Mouse (Mus musculus) cerebellum, postnatal 4 days (tissue): ENCODE measurements around the gene Cdk5.
A peak's percentile ranks its signal among the peaks of the same experiment; 100 is the strongest.

ENCODE experiments used
- DNase-seq, 2 experiments: peaks; one replicate each; pipeline ENCODE4 v3.0.0; 2022; ENCODE audit warnings: low spot score in 2 of 2, mixed read lengths in 1 of 2

Gene Cdk5

DNA sequence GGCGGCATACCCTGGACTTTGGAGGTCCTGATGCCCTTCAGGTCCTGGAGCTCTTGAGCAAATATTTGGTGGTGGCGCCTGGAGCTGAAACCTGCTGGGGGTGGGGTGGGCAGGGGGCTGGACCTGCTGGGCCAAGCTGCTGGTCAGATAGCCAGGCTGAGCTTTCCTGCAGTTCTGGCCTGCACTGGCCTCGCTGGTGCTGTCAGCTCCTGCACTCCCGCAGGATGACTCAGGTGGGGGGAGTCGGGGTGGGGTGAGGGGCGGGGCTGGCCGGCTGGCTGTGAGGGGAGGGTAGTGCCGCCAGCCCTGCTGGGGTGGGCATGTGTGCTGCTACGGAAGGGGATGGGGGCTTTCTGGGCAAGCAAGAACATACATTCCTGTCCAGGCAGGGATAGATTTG lies 5.3 kb upstream of the Cdk5 start:
- no peak for DNase-seq

DNA sequence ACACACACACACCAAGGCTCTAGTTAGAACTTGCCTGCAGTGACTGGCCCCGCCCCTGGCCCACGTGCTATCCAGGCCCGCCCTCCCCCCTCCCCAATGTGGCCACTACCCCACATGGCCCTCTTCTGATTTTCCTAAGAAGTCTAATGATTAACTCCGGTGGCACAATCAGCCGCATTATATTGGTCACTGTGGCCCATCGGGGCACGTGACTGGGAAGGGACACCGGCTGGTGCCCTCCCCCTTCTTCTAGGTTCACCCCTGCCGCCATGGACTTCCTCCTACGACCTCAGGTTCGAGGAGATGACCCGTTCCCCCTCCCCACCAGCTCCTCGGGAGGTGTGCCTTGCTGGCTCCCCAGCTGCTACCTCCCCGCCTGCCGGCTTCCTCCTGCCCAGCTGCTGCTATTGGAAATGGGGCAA lies 4.7 kb upstream of the Cdk5 start:
- no peak for DNase-seq

DNA sequence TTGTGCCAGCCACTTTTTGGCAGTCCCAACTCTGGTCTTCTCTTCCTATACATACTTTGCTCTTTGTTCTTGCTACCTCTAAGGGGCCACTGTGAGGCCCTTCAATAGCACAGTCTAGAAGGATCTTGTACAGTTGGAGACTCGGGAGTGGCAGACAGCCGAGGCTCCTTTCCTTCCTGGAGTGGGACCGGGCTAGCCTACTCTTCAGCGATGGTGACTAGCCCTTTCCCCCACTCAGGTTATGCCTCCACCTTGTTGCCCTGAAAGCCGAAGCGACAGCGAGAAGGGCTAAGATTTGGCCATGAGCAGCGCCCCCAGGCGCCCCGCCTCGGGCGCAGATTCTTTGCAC lies 3.9 kb upstream of the Cdk5 start:
- DNase-seq, result no peak

DNA sequence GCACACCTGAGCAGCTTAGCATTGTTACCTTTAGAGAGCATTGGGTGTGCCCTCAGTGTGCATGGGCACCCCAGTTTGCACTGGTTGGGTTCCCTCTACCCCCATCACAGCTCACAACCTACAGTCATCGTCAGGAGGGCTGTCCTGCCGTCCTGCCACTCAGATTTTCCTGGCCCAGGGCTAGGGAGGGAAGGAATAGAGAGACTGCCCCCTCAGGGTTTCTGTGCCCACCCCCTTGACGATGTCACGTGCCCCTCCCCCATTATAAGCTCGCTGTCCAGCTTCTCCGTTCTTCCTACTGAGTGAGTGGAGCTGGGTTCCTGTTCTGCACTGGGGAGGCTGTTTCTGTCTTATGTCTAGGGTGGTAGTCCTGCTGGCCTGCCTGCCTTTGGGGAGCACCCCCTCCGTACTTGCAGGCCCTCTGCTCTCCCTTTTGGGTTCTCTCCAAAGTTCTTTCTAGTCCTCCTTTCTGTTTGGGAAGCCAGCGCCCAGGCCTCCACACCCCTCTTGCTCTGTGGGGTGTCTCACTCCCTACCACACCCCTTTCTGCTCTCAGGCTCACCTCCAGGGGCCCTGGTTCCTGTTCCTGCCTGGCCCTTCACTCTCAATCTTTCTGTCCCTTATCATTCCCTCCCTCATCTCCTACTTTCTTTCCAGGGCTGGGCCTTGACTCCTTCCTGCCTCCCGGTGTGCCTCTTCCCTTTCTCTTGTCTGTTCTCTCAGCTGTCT lies 3.4 kb upstream of the Cdk5 start:
- no peak for DNase-seq

DNA sequence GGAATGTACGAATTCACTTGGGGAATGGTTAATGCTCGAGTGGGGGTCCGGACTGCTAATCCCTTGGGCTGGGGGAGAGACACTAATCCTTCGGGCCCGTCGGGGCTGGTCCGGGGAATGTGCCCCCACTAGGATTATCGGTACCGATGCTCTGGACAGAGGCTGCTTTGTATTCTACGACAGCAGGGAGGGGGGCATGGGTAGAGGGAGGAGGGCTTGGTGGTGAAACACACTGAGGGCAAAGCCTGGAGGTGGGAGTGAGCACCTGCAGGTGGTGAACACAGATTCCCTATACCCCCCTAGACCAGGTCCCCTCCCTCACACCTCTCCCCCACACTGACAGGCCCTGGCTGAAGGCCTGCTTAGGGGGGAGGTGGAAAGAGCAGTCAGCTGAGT lies 2.7 kb upstream of the Cdk5 start:
- DNase-seq, result no peak

DNA sequence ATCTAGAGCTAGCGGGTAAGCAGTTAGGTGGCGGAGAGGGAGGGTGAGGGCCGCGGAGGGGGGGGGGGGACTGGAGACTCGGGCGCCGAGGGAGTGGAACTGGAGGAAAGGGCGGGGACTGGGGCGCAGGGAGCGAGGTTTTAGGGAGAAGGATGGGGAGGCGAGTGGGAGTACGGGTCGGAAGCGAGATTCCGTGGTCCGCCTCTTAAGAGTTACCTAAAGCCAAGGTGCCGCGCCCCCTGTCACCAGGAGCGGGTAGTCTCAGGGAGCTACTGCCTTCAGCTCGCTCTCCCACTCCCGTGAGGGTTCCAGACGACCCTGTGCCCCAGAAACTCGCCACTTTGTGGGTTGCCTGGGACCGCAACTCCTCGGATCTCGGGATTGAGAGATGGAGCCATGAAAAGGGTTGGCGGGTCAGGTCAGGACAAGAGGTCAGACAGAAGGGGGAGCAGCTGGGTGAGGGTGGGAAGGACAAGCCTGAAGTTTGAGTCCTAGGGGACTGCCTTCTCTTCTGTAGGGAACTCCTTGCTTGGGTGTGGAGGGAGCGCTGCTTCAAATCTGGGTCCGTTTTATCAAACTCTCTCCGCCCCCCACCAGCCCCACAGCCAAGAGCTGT lies 2.2 kb upstream of the Cdk5 start:
- peak in 1 of 2 experiments; percentile 41 for DNase-seq

DNA sequence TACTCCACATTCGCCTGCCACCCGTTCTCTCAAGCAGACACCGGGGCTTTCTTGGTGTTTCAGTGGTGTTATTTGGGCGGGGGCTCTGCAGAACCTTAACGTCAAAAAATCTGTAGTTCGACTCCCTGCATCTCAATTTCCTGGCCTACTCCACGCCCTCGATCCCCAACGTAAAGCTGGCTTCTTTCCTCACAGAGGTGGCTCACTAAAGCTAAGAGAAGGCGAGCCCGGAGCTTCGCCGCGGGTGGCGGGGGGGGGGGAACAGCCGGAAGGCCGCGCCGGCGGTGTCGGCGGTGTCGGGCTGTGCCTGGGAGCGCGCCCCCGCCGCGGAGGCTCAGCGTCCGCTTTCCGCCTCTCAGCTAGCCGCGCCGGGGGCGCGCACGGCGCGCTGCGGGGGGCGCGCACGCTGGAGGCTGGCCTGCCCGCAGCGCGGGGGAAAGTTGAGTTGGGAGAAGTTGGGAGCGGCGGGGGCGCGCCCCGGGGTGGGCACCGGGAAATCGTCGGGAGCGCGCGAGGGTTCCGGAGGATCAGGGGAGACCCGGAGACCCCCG lies 1.6 kb upstream of the Cdk5 start:
- peak in 1 of 2 experiments; percentile 78 for DNase-seq

DNA sequence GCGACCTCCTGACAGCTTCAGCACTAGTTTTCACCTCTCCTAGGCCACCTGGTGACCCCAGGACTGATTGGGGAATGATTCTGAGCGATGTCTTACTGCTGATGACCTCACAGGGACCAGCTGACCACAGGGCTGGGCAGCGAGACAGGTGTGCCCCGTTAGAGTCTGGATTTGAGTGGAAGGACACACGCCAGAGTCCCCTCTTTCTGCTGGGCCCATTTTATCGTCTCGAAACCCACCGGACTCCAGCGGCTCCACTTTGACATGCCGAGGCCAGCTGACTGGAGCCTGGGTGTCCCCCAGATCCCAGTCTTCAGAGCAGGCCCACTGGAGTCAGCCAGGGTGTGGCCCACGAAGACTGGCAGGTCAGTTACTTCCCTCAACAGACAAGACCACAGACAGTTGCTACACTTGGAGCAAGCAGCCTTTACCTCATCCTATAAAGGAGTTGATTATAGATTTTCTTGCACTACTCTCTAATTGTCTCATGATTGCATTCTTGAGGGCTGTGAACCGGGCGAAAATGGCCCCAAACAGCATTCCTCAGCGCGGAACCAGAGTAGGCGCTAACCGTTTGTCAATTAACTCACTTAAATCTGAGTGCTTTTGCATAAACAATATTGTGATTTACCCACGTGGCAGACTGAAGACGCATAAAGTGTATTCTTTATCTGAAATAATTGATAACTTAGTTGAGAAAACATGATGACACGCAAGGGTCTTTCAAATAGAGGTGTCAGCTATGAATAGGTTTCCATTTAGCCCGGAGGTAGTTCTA lies 863 bp upstream of the Cdk5 start:
- DNase-seq, result no peak

DNA sequence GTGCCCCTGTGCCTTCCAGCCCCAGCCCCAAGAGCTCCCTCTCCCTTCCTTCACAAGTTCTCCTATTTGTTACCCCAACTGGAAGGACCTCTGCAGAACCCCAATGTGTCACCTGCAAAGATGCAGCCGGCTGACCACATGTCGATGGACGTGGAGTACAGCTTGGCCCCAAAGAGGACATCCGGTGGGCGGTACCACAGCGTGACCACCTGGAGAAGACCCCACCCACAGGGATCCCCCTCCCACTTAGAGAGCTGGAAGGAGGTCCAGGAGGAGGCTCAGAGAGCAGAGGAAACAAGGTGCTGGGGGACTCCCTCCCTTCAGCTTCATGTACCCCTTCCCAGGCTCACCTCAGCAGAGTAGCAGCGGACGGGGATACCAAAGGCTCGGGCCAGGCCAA lies 2.9 kb downstream of the Cdk5 start:
- DNase-seq, result no peak

DNA sequence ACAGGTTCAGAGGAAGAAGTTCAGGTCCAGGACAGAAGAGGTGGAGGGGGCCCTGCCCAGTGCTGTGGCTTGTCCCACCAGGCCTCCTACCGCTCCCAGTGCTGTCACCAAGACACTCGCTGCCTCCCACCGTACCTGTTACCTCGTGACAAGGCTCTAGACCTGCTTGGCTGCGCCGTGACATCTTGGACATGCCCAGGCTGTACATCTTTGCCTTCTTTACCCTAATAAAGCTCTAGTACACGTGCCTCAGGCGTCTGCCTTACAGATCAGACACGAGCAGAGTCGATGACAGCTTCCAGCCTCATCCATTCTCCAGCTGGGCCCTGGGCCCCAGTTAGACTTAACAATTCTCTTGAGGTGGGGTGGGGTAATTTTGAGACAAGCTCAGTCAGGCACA lies 5.7 kb downstream of the Cdk5 start:
- DNase-seq, result no peak

DNA sequence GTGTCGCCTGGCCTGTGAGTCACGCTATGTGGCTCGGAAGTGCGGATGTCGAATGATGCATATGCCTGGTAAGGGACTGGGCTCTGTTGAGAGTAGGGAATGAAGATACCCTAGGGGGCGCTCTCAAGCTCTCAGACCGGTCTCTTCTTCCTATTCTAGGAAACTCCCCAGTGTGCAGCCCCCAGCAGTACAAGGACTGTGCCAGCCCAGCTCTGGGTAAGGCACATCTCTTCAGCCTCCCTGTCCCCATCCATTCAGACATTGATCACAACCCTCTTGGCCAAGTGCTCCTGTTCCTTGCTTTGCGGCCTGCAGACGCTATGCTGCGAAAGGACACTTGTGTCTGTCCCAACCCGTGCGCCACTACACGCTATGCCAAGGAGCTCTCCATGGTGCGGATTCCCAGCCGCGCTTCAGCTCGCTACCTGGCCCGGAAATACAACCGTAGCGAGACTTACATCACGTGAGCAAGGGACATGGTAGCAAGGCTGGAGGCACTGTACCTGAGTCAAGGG lies 7.1 kb downstream of the Cdk5 start:
- peak in 1 of 2 experiments; percentile 67 for DNase-seq

DNA sequence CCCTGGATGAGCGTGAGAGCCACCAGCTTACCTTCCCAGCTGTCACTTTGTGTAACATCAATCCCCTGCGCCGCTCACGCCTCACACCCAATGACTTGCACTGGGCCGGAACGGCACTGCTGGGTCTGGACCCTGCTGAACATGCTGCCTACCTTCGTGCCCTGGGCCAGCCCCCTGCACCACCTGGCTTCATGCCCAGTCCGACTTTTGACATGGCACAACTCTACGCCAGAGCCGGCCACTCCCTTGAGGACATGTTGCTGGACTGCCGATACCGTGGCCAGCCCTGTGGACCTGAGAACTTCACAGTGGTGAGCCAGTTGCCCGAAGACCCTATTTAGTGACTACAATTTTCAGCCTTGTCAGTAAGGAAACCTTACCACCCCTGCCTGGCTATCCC lies 9.4 kb downstream of the Cdk5 start:
- DNase-seq, result no peak

DNA sequence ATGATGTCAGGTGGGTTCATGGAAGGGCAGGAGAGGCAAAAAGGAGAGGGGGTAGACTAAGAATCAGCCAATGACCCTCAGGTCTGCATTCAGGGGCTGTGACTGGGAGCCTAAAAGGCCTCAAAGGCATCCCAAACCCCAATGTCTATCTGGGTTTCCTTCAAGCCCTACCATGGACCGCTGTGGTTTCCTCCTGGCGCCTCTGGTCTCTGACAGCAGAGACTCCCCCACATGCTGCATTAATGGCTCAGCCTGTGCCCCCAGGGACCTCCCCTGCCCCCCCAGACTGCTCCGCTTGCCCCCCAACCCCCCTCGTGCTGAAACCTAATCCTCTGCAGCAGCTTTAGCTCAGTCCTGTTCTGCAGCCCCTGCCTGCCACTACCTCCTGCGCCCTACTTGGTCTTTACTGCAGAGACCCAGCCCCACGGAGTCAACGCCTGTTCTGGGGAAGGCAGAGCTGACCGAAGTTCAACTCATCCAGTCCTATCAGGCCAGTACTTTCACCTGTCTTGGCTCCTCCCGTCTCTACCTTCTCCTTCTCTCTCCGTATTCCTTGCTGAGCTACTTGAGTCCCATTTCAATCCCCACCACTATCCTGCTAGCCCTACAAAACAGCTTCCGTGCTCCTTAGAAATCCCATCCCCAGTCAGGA lies 10.2 kb downstream of the Cdk5 start, which contains the start of gene Asic3:
TSS of gene Asic3 (plus strand) at position 351 of the 652 bp plus-strand sequence.
- DNase-seq, result no peak

DNA sequence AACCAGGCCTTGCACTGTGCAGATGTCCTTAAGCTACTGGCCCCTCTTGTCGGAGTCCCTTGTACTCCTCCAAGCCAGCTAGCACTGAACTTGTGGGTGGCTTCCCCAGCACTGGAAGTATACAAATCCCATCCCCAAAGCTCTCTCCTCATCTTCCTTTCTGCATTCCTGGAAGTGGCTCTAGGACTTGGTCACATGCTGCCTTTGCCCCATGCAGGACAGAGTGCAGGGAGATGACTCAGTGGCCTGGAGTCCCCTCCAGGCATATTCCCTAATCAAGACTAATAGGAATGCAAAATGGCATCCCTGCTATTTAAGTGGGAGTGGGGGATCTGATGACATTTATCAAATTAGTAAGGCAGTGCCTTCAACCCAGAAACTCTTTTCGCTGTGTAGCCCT lies 11.3 kb downstream of the Cdk5 start:
- DNase-seq, result no peak

DNA sequence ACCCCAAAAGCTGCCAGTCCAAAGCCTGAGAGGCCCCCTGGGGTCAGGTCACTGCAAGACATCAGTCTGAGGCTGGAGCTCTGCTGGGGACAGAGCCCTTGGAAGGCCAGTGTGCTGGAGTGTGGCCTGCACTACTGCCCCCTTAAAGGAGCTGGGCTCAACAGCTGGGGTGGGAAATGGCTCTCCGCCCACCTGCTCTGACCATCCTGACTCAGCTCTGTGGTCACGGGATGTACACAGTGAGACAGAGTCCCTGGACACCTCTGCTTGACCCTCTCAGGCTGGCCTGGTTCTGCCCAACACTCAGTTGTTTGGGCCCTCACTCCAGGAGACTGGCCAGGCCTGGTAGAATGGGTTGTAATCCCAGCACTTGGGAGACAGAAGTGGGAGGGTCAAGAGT lies 13.9 kb downstream of the Cdk5 start:
- DNase-seq, result no peak

DNA sequence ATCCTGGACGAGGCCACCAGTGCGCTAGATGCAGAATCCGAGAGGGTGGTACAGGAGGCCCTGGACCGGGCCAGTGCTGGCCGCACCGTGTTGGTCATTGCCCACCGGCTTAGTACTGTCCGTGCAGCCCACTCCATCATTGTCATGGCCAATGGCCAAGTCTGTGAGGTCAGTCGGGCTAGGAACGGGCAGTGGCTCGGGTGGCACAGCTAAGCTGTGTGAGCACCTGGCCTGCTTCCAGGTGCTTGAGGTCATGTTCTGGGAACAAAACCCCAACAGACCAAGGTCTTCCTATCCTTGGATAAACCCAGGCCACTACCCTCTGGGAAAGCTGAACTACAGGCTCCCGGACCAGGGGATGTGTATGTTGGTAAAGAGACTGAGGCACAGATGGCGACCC lies 14.7 kb downstream of the Cdk5 start:
- no peak for DNase-seq

DNA sequence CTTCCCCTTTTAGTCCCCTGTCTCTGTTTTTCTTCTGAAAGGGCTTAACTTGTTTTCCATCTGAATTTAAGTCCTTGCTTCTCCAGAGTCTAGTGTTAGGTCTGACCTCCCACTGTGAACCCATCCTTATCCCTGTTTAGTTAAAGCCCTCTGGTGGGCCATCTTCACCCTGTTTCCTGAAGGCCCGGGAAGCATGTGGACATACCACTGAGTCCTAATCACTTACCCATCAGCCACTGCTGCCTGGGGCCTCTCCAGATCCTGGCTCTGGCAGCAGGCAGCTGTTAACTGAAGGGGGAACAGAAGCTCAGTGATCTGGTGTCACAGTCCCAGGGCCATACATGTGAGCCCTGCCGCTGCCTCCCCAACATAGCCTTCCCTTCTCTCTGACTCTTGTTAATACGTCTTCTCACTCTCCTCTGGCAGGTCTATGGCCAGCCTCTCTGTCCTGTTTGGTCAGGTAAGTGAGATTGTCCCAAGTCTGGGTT lies 17.9 kb downstream of the Cdk5 start:
- no peak for DNase-seq

DNA sequence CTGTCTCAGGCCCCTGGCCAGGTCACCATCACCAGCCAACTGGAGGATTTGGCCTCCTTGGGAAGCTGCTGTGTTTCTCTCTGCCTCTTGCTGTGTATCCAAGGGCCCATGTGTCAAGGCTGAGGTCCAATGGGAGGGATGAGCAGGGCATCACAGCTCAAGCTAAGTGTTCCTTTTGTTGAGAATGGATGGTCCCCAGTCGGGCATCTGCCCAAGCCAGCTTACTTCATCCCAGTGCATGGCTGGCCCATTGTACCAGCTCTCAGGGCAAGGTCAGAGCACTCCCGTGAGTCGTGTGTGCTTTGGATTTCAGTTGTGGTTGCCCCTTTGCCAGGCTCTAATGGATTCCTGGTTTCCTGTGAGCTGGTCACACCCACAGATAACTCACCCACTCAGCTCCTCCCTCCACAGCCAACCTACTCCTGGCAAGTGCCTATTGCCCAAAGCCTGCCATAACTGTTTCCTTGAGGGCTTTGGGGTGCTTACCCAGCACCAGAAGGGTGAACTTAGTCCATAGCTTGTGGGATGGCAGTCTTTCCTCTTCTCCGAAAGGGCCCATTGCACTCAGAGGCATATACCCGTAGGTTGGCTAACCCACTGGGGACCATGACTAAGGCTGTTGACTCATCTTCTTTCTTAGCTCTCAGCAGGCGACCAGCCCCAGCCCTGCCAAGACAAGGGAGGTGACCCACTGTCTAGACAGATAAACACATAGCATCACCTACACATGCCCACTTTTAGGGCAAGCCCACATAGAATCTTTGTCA lies 18.6 kb downstream of the Cdk5 start:
- no peak for DNase-seq

DNA sequence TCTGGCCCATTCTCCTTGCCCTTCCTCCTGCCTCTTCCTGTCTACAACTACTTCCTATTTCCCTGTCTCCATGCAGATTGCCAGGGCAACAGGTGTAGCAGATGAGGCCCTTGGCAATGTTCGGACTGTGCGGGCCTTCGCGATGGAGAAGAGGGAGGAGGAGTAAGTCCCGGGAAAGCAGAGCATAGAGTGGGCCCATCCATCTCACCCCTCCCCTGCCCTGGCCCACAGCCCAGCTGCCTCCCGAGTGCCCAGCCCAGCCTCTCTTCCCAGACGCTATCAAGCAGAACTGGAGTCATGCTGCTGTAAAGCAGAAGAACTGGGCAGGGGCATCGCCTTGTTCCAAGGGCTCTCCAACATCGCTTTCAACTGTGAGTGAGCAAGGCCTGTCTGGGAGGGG lies 21.4 kb downstream of the Cdk5 start:
- DNase-seq, result peak in 1 of 2 experiments; percentile 66

DNA sequence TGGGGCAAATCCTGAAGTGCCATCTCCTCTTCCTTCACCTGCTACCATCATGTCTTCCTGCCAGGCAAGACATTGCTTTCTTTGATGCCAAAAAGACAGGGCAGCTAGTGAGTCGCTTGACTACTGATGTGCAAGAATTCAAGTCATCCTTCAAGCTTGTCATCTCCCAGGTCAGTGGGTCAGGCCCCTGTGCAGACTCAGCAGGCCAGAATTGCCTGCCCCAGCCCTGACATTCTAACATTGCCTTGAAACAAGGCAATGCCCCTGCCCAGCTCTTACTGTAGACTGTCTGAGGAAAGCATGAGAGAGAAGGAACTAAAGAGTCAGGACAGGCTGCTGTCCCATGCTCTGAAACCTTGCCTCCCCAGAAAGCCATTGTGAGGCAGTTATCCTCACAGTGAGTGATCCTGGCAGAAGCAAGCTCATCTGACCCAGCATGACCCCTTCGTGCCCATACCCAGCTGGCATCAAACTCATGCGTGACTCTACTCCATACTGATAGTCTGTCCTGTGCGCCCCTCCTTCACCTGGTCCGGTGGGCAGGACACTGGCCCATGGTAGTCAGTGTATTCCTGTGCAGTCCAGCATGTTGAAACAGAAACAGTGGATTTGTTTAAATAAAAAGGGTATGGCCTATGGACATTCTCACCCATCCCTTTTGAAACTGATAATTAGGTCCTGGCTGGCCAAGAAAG lies 22.3 kb downstream of the Cdk5 start:
- DNase-seq, result no peak
